Mouse (Mus musculus) hindbrain, embryonic 16.5 days (tissue): ENCODE measurements at regions not wholly inside any gene's neighbourhood (a gene's known extent, or its start where the extent isn't known, plus 50 kb on each side); places are given as distances from the start of the nearest gene placed in this dataset.
"Not testable (repeated sequence)": the region's sequence is repeated elsewhere in the genome, so short reads cannot be mapped to it uniquely, and the experiment has no call there.

ENCODE experiments used
- ATAC-seq: fragments of 200-750 bp; cut with Nextera tagmentation; 2 replicates; pipeline ENCODE4 v1.8.0; 2017; ENCODE audit warnings: moderate TSS enrichment, moderate library complexity
- H3K27ac ChIP-seq: fragments of 300-500 bp; sonication (generic); 2 replicates; pipeline ENCODE4 v1.5.1; 2014; ENCODE audit warnings: low read depth, mild to moderate bottlenecking, control low read depth, low read length, moderate library complexity
- H3K27me3 ChIP-seq: fragments of 300-500 bp; sonication (generic); replicated peaks from 2 replicates; pipeline ENCODE4 v1.6.1; 2014; ENCODE audit warnings: low read length; ENCODE audit not compliant: control insufficient read depth, insufficient read depth
- H3K36me3 ChIP-seq: fragments of 300-500 bp; sonication (generic); 2 replicates; pipeline ENCODE4 v1.6.1; 2014; ENCODE audit warnings: mild to moderate bottlenecking, low read length, moderate library complexity, mixed read lengths; ENCODE audit not compliant: control insufficient read depth, insufficient read depth
- H3K4me1 ChIP-seq: fragments of 300-500 bp; sonication (generic); 2 replicates; pipeline ENCODE4 v1.6.1; 2014; ENCODE audit warnings: low read depth, low read length; ENCODE audit not compliant: control insufficient read depth, insufficient read depth
- H3K4me2 ChIP-seq: fragments of 300-500 bp; sonication (generic); 2 replicates; pipeline ENCODE4 v1.6.1; 2014; ENCODE audit warnings: mild to moderate bottlenecking, low read length, control low read depth, moderate library complexity
- H3K4me3 ChIP-seq: fragments of 300-500 bp; sonication (generic); 2 replicates; pipeline ENCODE4 v1.5.1; 2014; ENCODE audit warnings: mild to moderate bottlenecking, low read length, control low read depth, moderate library complexity
- H3K9ac ChIP-seq: fragments of 300-500 bp; sonication (generic); 2 replicates; pipeline ENCODE4 v1.6.1; 2014; ENCODE audit warnings: low read depth, mild to moderate bottlenecking, control low read depth, low read length, moderate library complexity
- H3K9me3 ChIP-seq: fragments of 300-500 bp; sonication (generic); 2 replicates; pipeline ENCODE4 v1.6.1; 2014; ENCODE audit warnings: mild to moderate bottlenecking, low read length, moderate library complexity; ENCODE audit not compliant: control insufficient read depth
- WGBS: fragments of 180-500 bp; shearing (Covaris S2); extraction: QIAGEN DNeasy Blood & Tissue Kit; methylation state at CpG from one replicate; pipeline ENCODE4 v1.1.7; 2014; 5-methylcytosine and 5-hydroxymethylcytosine counted together

- not testable (repeated sequence) for H3K27ac ChIP-seq, H3K4me1 ChIP-seq, H3K9me3 ChIP-seq, H3K36me3 ChIP-seq, H3K4me3 ChIP-seq, H3K9ac ChIP-seq, H3K27me3 ChIP-seq, ATAC-seq, H3K4me2 ChIP-seq
- WGBS: 90% methylated on average over 4 of the region's 4 CpGs
Measured at GRCm38 (mm10) chr14:19080001-19080400, 185.9 kb upstream of the Ube2e2 start.

GRCm38 (mm10) chr14:19041984-19042760 is 148.1 kb upstream of the Ube2e2 start:
- ATAC-seq: peak; percentile 94
- WGBS: 2% methylated on average over 47 of the region's 49 CpGs

GRCm38 (mm10) chr14:19020102-19020501 is 126.0 kb upstream of the Ube2e2 start:
- no peaks in the 10 kb centered on the region for H3K27me3 ChIP-seq
- H3K9me3 ChIP-seq: no peaks in the 10 kb centered on the region
- no peak overlapping the region for H3K27ac ChIP-seq
- no peak overlapping the region for H3K4me3 ChIP-seq
- no peak for ATAC-seq
- H3K4me2 ChIP-seq: no peak overlapping the region
- no peaks in the 10 kb centered on the region for H3K4me1 ChIP-seq
- no peaks in the 10 kb centered on the region for H3K36me3 ChIP-seq
- H3K9ac ChIP-seq: no peak overlapping the region
- WGBS: 38% methylated on average over 2 of the region's 2 CpGs

More at GRCm38 (mm10) chr14:19041984-19042760, 148.1 kb upstream of the Ube2e2 start:
- Histone ChIP-seq H3K4me3 (peak overlapping the region; percentile 58), H3K9ac (peak overlapping the region; percentile 76), H3K27ac (peak overlapping the region; percentile 34; the same call in 1 of the 2 replicates), H3K27me3 (no peaks in the 10 kb centered on the region), H3K9me3 (no peaks in the 10 kb centered on the region), H3K4me1 (peaks cover 2% of the 10 kb centered on the region; the same call in 1 of the 2 replicates), H3K36me3 (no peaks in the 10 kb centered on the region), H3K4me2 (peak overlapping the region; percentile 77)

GRCm38 (mm10) chr14:19015406-19015805 is 121.3 kb upstream of the Ube2e2 start:
- H3K9me3 ChIP-seq: no peaks in the 10 kb centered on the region

GRCm38 (mm10) chr14:19013558-19013957 is 119.5 kb upstream of the Ube2e2 start:
- not testable (repeated sequence) for H3K27me3 ChIP-seq, ATAC-seq
- 86% methylated on average over 2 of the region's 2 CpGs for WGBS

More at GRCm38 (mm10) chr14:19015406-19015805, 121.3 kb upstream of the Ube2e2 start:
- ATAC-seq: no peak
- H3K4me1 ChIP-seq: no peaks in the 10 kb centered on the region
- 76% methylated on average over 4 of the region's 4 CpGs for WGBS
- H3K27ac ChIP-seq: no peak overlapping the region
- H3K4me3 ChIP-seq: no peak overlapping the region
- H3K9ac ChIP-seq: no peak overlapping the region
- no peaks in the 10 kb centered on the region for H3K36me3 ChIP-seq
- H3K27me3 ChIP-seq: no peaks in the 10 kb centered on the region
- H3K4me2 ChIP-seq: no peak overlapping the region

DNA sequence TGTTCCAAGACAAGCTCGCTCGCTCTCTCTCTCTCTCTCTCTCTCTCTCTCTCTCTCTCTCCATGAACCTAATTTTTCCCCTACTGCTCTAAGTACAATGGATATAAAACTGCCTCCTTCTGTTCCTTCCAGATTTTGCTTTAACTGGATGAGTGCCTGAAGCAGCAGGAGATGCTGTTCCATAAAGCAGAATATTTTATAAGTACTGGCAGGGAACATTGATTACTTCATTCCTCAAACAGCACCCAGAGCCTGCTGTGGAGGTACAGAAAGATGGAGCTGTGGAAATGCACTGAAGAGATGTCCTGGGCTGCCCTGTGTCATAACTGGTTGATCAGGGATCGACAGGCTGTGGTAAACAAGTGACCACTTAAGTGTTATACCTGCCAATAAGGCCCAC is 89.8 kb upstream of the Ube2e2 start:
- Histone ChIP-seq H3K4me2 (no peak overlapping the region), H3K27ac (no peak overlapping the region), H3K27me3 (no peaks in the 10 kb centered on the region), H3K9me3 (no peaks in the 10 kb centered on the region), H3K4me3 (no peak overlapping the region), H3K36me3 (no peaks in the 10 kb centered on the region), H3K9ac (no peak overlapping the region), H3K4me1 (no peaks in the 10 kb centered on the region)
- no peak for ATAC-seq
- 86% methylated on average over 3 of the region's 3 CpGs for WGBS

More at GRCm38 (mm10) chr14:19013558-19013957, 119.5 kb upstream of the Ube2e2 start:
- H3K36me3 ChIP-seq, H3K4me1 ChIP-seq, H3K9me3 ChIP-seq, H3K9ac ChIP-seq, H3K4me2 ChIP-seq, H3K27ac ChIP-seq, H3K4me3 ChIP-seq: not testable (repeated sequence)

DNA sequence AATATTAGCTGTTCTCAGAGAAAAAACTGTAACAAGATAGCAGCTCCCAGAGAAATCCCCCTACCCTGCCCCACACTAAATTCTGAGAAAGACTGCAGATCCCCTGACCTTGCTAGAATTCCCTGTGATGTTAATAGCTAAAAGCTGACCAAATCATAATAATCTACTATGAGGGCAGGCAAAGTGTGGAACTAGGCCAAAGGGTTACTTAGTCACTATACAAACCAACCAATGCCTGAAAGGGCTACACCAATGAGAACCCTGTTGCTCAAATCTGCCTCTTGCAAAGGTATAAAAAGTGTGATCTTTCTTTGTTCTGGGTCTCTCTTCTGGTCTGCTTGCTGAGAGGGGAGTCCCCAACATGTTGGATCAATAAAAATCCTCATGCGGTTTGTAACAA is 69.8 kb upstream of the Ube2e2 start:
- H3K4me1 ChIP-seq: no peaks in the 10 kb centered on the region
- H3K9ac ChIP-seq: no peak overlapping the region
- ATAC-seq: no peak
- H3K9me3 ChIP-seq: no peaks in the 10 kb centered on the region
- no peaks in the 10 kb centered on the region for H3K36me3 ChIP-seq
- no peaks in the 10 kb centered on the region for H3K27me3 ChIP-seq
- H3K27ac ChIP-seq: no peak overlapping the region
- no peak overlapping the region for H3K4me3 ChIP-seq
- WGBS: 90% methylated on average over 1 of the region's 1 CpGs
- no peak overlapping the region for H3K4me2 ChIP-seq

DNA sequence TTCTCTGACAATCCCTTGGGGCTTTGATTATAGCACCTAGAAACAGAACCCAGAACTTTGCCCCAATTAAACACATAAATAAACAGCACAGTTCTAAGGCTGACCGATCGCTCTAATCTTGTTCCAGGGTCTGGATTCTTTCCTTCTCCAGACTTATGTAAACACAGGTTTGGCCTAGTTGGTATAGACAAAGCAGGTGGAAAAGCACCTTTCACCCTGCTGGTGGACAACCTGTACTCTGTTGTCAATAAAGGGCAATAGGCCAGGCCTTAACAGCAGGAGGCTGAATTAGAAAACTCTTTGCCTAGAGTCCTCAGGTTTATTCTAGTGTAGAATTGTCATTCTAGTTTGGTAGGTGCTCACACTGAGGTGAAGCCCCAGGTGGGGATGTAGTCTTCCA is 69.2 kb upstream of the Ube2e2 start:
- Histone ChIP-seq H3K4me3 (no peak overlapping the region), H3K27me3 (no peaks in the 10 kb centered on the region), H3K27ac (no peak overlapping the region), H3K4me1 (no peaks in the 10 kb centered on the region), H3K9me3 (no peaks in the 10 kb centered on the region), H3K9ac (no peak overlapping the region), H3K36me3 (no peaks in the 10 kb centered on the region), H3K4me2 (no peak overlapping the region)
- no peak for ATAC-seq
- 91% methylated on average over 2 of the region's 2 CpGs for WGBS
